Mouse (Mus musculus) urinary bladder, postnatal 25 days (tissue): ENCODE measurements around the gene Fuz.

Experiments used
- DNase-seq: peaks from one replicate; pipeline ENCODE4 v3.0.0; 2022; ENCODE audit warnings: low spot score

Fuz gene

GRCm38 (mm10) chr7:44929204-44930151, 33.6 kb downstream of the Fuz start, which contains the start of gene Ap2a1:
Ap2a1 (minus strand) TSS chr7:44929496.
- DNase-seq = peak; percentile 92

GRCm38 (mm10) chr7:44938680-44939079, 42.8 kb downstream of the Fuz start:
- no peak for DNase-seq

- no peak for DNase-seq
These were observed 47.0 kb downstream of the Fuz start, which contains the start of gene Tsks for GRCm38 (mm10) chr7:44942904-44943303. Tsks (plus strand) TSS chr7:44943204.

GRCm38 (mm10) chr7:44949922-44950321, 54.0 kb downstream of the Fuz start:
- DNase-seq = no peak

- DNase-seq = peak; percentile 58
These were observed 56.1 kb downstream of the Fuz start for GRCm38 (mm10) chr7:44951960-44952359.
